ENCODE assay signal across 1 mouse cellular context in the genomic region with DNA sequence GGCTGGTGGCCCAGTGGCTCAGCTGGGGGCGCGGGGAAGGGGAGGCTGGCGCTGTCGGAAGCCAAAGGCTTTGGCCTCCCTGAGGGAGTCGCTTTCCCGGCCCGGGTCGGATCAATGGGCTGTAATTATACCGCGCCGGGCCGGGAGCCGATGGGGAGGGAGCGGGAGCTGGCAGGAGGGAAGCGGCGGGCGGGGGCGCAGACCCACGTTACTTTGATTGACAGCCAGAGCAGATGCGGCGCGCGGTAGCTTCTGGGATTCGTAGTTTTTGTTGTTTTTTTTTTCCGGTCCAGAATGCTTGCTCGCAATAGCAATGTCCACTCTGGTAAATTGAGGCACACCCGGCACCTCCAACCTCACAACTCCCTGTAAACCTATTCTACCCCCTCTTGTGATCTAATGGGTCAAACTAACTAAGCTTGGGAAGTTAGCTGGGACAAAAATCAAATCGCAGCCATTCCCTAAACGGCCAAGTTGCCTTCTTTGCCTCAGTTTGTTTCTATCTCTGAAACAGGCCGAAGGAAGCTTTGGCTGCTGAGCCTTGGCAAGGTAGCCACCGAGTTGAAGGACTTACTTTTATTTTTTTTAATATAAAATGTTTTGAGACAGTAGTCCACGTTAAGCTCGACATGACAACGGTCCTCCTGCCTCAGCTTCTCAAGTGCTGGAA.
A peak's percentile ranks its signal among the peaks of the same experiment; 100 is the strongest.
TF ChIP-seq lines count a peak whose summit lies in the region.

No protein-coding gene starts in this region.

TF ChIP-seq in C2C12, 6 proteins besides CTCF, POLR2A, EP300 and RAD21:
- no peak for TF ChIP-seq MYOG (IDR thresholded peaks at IDR 0.05; ENCODE audit: control insufficient read depth, extremely low read depth, insufficient read length)
- peak; percentile 92 for TF ChIP-seq MYOD1 (IDR thresholded peaks at IDR 0.05; ENCODE audit: control insufficient read depth, insufficient read length, low read depth)
- no peak for TF ChIP-seq MAX (IDR thresholded peaks at IDR 0.05)
- TF ChIP-seq USF1 (IDR thresholded peaks at IDR 0.05; ENCODE audit: low read depth) = no peak
TF ChIP-seq in C2C12: peak in this region for 1.
